Mouse (Mus musculus): Measurements from ENCODE around the gene Plekha1. TPM values are rescaled to one million over a fixed set of nuclear protein-coding genes. Genes with fewer than 3 reads are reported as not detected.

The Plekha1 gene
- polyA plus RNA-seq, 1 experiment = 9.9 TPM

DNA sequence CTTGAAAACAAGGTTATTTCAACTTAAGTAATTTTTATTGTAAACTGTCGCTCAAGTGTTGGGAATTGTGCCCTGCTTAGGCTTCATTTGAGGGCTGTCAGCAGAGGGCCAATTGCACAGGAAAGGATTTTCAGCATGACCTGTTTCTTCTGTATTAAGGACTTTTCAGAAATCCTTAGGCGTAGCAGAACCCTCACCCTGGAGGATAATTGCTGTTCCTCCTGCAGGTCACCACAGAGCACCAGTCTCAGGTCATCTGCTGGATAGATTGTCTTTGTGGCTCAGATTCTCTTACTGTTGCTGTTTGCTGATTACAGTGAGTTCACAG, 30.0 kb downstream of the Plekha1 start:
- no peak for TF ChIP-seq MYOG (IDR thresholded peaks at IDR 0.05; ENCODE audit: control insufficient read depth, extremely low read depth, insufficient read length)
- TF ChIP-seq FOSL1 (IDR thresholded peaks at IDR 0.05; ENCODE audit: insufficient read depth, low read length, poor library complexity, severe bottlenecking) = no peak
- no peak for TF ChIP-seq CEBPB (IDR thresholded peaks at IDR 0.05; ENCODE audit: low read depth)
- Histone ChIP-seq H3K79me3 (ENCODE audit: low read depth) (no peaks in the 10 kb centered on the region), H3K36me3 (ENCODE audit: control insufficient read depth, insufficient read depth) (peaks cover 44% of the 10 kb centered on the region), H3K4me3 (ENCODE audit: insufficient read depth, poor library complexity, severe bottlenecking) (no peak overlapping the region), H3K79me2 (ENCODE audit: control insufficient read depth, insufficient read depth) (no peaks in the 10 kb centered on the region), H3ac (ENCODE audit: control insufficient read depth, insufficient read length, low read depth) (no peak overlapping the region), H3K27me3 (ENCODE audit: control insufficient read depth, insufficient read depth, insufficient read length) (no peaks in the 10 kb centered on the region)

DNA sequence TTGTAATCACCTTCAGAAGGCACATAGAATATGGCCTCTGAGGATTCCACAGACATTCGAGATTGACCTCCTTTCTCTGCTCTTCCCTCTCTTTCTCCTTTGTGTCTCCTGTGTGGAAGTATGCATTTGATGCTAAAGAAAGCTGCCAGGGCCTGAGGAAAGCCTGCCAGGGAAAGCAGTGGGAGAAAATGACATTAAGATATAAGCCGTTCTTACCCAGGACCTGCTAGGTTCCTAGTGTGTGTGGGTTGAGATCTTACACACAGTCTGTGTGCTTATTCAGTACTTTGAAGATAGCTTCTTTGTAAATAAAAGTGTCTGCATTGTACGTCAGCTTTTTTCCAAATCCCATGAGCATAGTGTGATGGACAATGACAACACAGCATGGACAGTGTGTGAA, 30.5 kb downstream of the Plekha1 start:
- Histone ChIP-seq H3K79me3 (ENCODE audit: low read depth) (no peaks in the 10 kb centered on the region), H3K36me3 (ENCODE audit: control insufficient read depth, insufficient read depth) (peaks cover 45% of the 10 kb centered on the region), H3ac (ENCODE audit: control insufficient read depth, insufficient read length, low read depth) (no peak overlapping the region), H3K27me3 (ENCODE audit: control insufficient read depth, insufficient read depth, insufficient read length) (no peaks in the 10 kb centered on the region), H3K79me2 (ENCODE audit: control insufficient read depth, insufficient read depth) (no peaks in the 10 kb centered on the region), H3K4me3 (ENCODE audit: insufficient read depth, poor library complexity, severe bottlenecking) (no peak overlapping the region)
- no peak for TF ChIP-seq MAX (IDR thresholded peaks at IDR 0.05)
- TF ChIP-seq USF1 (IDR thresholded peaks at IDR 0.05; ENCODE audit: low read depth) = no peak
- no peak for TF ChIP-seq CEBPB (IDR thresholded peaks at IDR 0.05; ENCODE audit: low read depth)
- TF ChIP-seq CTCF (IDR thresholded peaks at IDR 0.05; ENCODE audit: control insufficient read depth, insufficient read depth, insufficient read length) = no peak
- TF ChIP-seq MYOG (IDR thresholded peaks at IDR 0.05; ENCODE audit: control insufficient read depth, extremely low read depth, insufficient read length) = no peak
- no peak for TF ChIP-seq FOSL1 (IDR thresholded peaks at IDR 0.05; ENCODE audit: insufficient read depth, low read length, poor library complexity, severe bottlenecking)
- TF ChIP-seq MYOD1 (IDR thresholded peaks at IDR 0.05; ENCODE audit: control insufficient read depth, insufficient read length, low read depth) = no peak

DNA sequence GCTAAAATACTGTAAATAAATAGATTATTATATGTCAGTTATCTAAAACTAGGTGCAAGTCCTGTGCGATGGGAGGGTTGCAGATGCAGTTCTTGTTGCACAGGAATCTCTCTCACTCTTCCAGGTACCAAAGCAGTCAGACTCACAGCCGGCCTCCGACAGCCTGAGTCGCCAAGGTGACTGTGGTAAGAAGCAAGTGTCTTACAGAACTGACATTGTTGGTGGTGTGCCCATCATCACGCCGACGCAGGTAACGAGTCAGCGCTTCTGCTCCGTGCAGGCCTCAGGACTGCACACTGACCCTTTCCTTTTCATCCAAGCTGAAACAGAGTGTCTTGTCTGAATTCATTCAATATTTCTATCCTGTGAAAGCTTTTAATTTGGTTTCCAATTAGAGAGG, 31.6 kb downstream of the Plekha1 start:
- Histone ChIP-seq H3K79me3 (ENCODE audit: low read depth) (no peaks in the 10 kb centered on the region), H3K4me3 (ENCODE audit: insufficient read depth, poor library complexity, severe bottlenecking) (no peak overlapping the region), H3K79me2 (ENCODE audit: control insufficient read depth, insufficient read depth) (no peaks in the 10 kb centered on the region), H3ac (ENCODE audit: control insufficient read depth, insufficient read length, low read depth) (no peak overlapping the region), H3K36me3 (ENCODE audit: control insufficient read depth, insufficient read depth) (peaks cover 45% of the 10 kb centered on the region), H3K27me3 (ENCODE audit: control insufficient read depth, insufficient read depth, insufficient read length) (no peaks in the 10 kb centered on the region)
- TF ChIP-seq CTCF (IDR thresholded peaks at IDR 0.05; ENCODE audit: control insufficient read depth, insufficient read depth, insufficient read length) (no peak), CEBPB (IDR thresholded peaks at IDR 0.05; ENCODE audit: low read depth) (no peak), MYOG (IDR thresholded peaks at IDR 0.05; ENCODE audit: control insufficient read depth, extremely low read depth, insufficient read length) (no peak), MYOD1 (IDR thresholded peaks at IDR 0.05; ENCODE audit: control insufficient read depth, insufficient read length, low read depth) (no peak), USF1 (IDR thresholded peaks at IDR 0.05; ENCODE audit: low read depth) (no peak), MAX (IDR thresholded peaks at IDR 0.05) (no peak), FOSL1 (IDR thresholded peaks at IDR 0.05; ENCODE audit: insufficient read depth, low read length, poor library complexity, severe bottlenecking) (no peak)

DNA sequence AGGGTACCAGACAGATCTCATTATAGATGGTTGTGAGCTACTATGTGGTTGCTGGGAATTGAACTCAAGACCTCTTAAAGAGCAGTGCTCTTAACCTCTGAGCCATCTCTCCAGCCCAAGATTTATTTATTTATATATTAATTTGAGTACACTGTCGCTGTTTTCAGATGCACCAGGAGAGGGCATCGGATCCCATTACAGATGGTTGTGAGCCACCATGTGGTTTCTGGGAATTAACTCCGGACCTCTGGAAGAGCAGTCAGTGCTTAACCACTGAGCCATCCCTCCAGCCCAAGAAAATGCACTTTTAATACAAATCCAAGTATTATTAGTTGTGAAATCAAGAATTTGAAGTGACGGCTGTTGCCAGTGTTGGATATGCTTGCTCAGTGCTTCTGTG, 32.8 kb downstream of the Plekha1 start:
- H3K79me2 ChIP-seq (ENCODE audit: control insufficient read depth, insufficient read depth) = no peaks in the 10 kb centered on the region
- no peaks in the 10 kb centered on the region for H3K79me3 ChIP-seq (ENCODE audit: low read depth)
- no peak overlapping the region for H3K4me3 ChIP-seq (ENCODE audit: insufficient read depth, poor library complexity, severe bottlenecking)
- no peaks in the 10 kb centered on the region for H3K27me3 ChIP-seq (ENCODE audit: control insufficient read depth, insufficient read depth, insufficient read length)
- TF ChIP-seq CEBPB (IDR thresholded peaks at IDR 0.05; ENCODE audit: low read depth) (no peak), USF1 (IDR thresholded peaks at IDR 0.05; ENCODE audit: low read depth) (no peak), MAX (IDR thresholded peaks at IDR 0.05) (no peak), MYOG (IDR thresholded peaks at IDR 0.05; ENCODE audit: control insufficient read depth, extremely low read depth, insufficient read length) (no peak), FOSL1 (IDR thresholded peaks at IDR 0.05; ENCODE audit: insufficient read depth, low read length, poor library complexity, severe bottlenecking) (no peak), CTCF (IDR thresholded peaks at IDR 0.05; ENCODE audit: control insufficient read depth, insufficient read depth, insufficient read length) (no peak), MYOD1 (IDR thresholded peaks at IDR 0.05; ENCODE audit: control insufficient read depth, insufficient read length, low read depth) (no peak)
- peaks cover 43% of the 10 kb centered on the region for H3K36me3 ChIP-seq (ENCODE audit: control insufficient read depth, insufficient read depth)
- no peak overlapping the region for H3ac ChIP-seq (ENCODE audit: control insufficient read depth, insufficient read length, low read depth)

DNA sequence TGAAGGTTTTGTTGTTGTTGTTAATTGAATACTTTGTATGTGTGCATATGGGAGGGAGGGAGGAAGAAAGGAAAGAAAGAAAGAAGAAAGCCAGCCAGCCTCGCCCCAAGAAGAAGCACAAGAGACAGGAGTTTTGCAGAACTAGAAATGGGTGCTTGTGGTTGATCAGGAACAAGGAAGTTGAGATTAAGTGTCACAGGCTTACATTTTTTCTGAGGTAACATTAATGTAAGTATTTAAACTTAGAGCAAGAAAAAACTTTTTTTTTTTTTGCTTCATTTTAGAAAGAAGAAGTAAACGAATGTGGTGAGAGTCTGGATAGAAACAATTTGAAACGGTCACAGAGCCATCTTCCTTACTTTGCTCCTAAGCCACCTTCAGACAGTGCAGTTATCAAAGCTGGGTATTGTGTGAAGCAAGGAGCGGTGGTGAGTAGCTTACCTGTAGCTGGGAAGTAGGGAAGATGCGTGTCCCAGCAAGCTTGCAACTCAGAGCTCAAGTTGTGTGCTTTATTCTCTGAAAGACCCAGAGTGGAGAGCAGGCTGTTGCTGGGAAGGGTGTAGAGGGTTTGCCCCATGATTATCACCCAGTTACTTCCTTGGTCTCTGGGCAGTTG, 34.8 kb downstream of the Plekha1 start:
- no peak overlapping the region for H3ac ChIP-seq (ENCODE audit: control insufficient read depth, insufficient read length, low read depth)
- no peaks in the 10 kb centered on the region for H3K79me2 ChIP-seq (ENCODE audit: control insufficient read depth, insufficient read depth)
- no peak overlapping the region for H3K4me3 ChIP-seq (ENCODE audit: insufficient read depth, poor library complexity, severe bottlenecking)
- peaks cover 47% of the 10 kb centered on the region for H3K36me3 ChIP-seq (ENCODE audit: control insufficient read depth, insufficient read depth)
- H3K79me3 ChIP-seq (ENCODE audit: low read depth) = no peaks in the 10 kb centered on the region
- H3K27me3 ChIP-seq (ENCODE audit: control insufficient read depth, insufficient read depth, insufficient read length) = no peaks in the 10 kb centered on the region
- no peak for TF ChIP-seq FOSL1 (IDR thresholded peaks at IDR 0.05; ENCODE audit: insufficient read depth, low read length, poor library complexity, severe bottlenecking)
- TF ChIP-seq CTCF (IDR thresholded peaks at IDR 0.05; ENCODE audit: control insufficient read depth, insufficient read depth, insufficient read length) = no peak
- no peak for TF ChIP-seq MAX (IDR thresholded peaks at IDR 0.05)
- TF ChIP-seq MYOD1 (IDR thresholded peaks at IDR 0.05; ENCODE audit: control insufficient read depth, insufficient read length, low read depth) = no peak
- no peak for TF ChIP-seq USF1 (IDR thresholded peaks at IDR 0.05; ENCODE audit: low read depth)
- no peak for TF ChIP-seq CEBPB (IDR thresholded peaks at IDR 0.05; ENCODE audit: low read depth)
- TF ChIP-seq MYOG (IDR thresholded peaks at IDR 0.05; ENCODE audit: control insufficient read depth, extremely low read depth, insufficient read length) = no peak

DNA sequence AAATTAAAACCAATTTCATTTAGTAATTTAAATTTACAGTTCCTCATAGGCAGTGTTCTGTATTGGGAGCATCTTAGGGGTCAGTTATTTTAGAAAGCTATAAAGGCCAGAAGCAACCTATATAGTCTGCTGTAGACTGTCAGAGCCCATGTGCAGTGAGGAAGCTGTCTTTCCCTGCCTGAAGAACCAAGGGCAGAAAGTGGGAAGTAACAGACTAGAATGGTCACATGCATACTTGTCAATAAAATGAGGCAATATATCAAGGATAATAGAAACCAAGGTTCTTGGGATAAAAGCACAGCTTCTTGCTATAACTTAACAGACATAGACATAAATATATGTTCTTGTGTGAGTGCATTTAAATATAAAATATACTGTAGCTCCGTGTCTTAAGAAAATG, 37.4 kb downstream of the Plekha1 start:
- Histone ChIP-seq H3K36me3 (ENCODE audit: control insufficient read depth, insufficient read depth) (peaks cover 37% of the 10 kb centered on the region), H3K79me3 (ENCODE audit: low read depth) (no peaks in the 10 kb centered on the region), H3ac (ENCODE audit: control insufficient read depth, insufficient read length, low read depth) (no peak overlapping the region), H3K79me2 (ENCODE audit: control insufficient read depth, insufficient read depth) (no peaks in the 10 kb centered on the region), H3K4me3 (ENCODE audit: insufficient read depth, poor library complexity, severe bottlenecking) (no peak overlapping the region), H3K27me3 (ENCODE audit: control insufficient read depth, insufficient read depth, insufficient read length) (no peaks in the 10 kb centered on the region)
- TF ChIP-seq MAX (IDR thresholded peaks at IDR 0.05) (no peak), MYOD1 (IDR thresholded peaks at IDR 0.05; ENCODE audit: control insufficient read depth, insufficient read length, low read depth) (no peak), USF1 (IDR thresholded peaks at IDR 0.05; ENCODE audit: low read depth) (no peak), MYOG (IDR thresholded peaks at IDR 0.05; ENCODE audit: control insufficient read depth, extremely low read depth, insufficient read length) (no peak), FOSL1 (IDR thresholded peaks at IDR 0.05; ENCODE audit: insufficient read depth, low read length, poor library complexity, severe bottlenecking) (no peak), CEBPB (IDR thresholded peaks at IDR 0.05; ENCODE audit: low read depth) (no peak), CTCF (IDR thresholded peaks at IDR 0.05; ENCODE audit: control insufficient read depth, insufficient read depth, insufficient read length) (no peak)

All from C2C12 (cell line).